Mouse (Mus musculus): ENCODE measurements around the gene Ripk3. TPM values are rescaled to one million over a fixed set of nuclear protein-coding genes. Genes with fewer than 3 reads are reported as not detected.

The Ripk3 gene
- polyA plus RNA-seq, 1 experiment from 2014 or later, result 5.9 TPM

DNA sequence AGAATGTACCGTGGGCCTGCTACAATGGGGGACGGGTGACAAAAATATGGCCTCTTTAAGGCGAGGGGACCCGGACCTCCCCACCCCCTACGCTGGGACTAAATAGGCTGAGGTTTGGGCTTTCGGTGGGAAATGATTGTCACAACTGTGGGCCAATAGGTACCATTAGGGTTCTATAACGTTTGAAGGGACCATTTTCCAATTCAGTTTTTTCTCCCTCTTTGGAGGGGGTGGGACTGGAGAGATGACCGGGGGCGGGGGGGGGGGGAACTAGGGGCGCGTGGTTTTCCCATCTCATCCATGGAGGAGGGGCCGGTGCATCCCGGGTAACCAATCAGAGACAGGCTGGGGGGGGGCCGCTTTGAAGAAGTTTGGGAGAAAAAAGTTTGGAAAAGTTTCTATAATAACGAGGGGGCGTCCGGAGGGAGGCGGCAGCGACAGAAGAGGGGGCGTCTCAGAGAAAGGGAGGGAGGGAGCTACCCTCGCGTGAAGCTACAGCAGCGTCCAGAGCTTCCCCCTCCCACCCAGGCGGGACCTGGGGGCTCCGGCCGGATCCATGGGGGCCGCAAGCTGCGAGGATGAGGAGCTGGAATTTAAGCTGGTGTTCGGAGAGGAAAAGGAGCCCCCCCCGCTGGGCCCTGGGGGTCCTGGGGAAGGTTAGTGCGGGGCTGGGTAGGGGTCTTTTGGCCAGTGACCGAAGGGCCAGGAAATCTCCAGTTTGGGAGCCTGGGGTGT, 36.0 kb upstream of the Ripk3 start:
- no peaks in the 10 kb centered on the region for H3K9me3 ChIP-seq
- no peak for ATAC-seq (ENCODE audit: low FRiP score)
- no peaks in the 10 kb centered on the region for H3K36me3 ChIP-seq (replicated peaks)
- peak overlapping the region; percentile 92 for H3K27ac ChIP-seq
- H3K4me1 ChIP-seq, result peaks cover 43% of the 10 kb centered on the region
- peaks cover 30% of the 10 kb centered on the region for H3K27me3 ChIP-seq
- H3K9ac ChIP-seq, result peak overlapping the region; percentile 76
- peak overlapping the region; percentile 84 for H3K4me2 ChIP-seq
- peak overlapping the region; percentile 50 for H3K4me3 ChIP-seq (replicated peaks)
- WGBS, result under 1% methylated on average over 32 of the region's 32 CpGs

- ATAC-seq (ENCODE audit: low FRiP score), result 0 out of 2 replicates have a peak, but pooled peaks have one; percentile 12
- Histone ChIP-seq H3K4me1 (peaks cover 43% of the 10 kb centered on the region), H3K4me3 (replicated peaks) (peak overlapping the region; percentile 50), H3K27me3 (peaks cover 30% of the 10 kb centered on the region), H3K27ac (peak overlapping the region; percentile 92), H3K9me3 (no peaks in the 10 kb centered on the region), H3K36me3 (replicated peaks) (no peaks in the 10 kb centered on the region), H3K4me2 (peak overlapping the region; percentile 84), H3K9ac (peak overlapping the region; percentile 52)
- WGBS, result 1% methylated on average over 10 of the region's 10 CpGs
Measured at GRCm38 (mm10) chr14:55824001-55824480, 35.4 kb upstream of the Ripk3 start.

GRCm38 (mm10) chr14:55822991-55823762, 34.5 kb upstream of the Ripk3 start, which contains the start of gene Nfatc4:
TSS of gene Nfatc4 (plus strand) at chr14:55823144.
- peak within 1 kb of the TSS; percentile 92 for H3K27ac ChIP-seq
- peak; percentile 86 for ATAC-seq (ENCODE audit: low FRiP score)
- no peaks in the 10 kb centered on the region for H3K36me3 ChIP-seq (replicated peaks)
- peaks cover 30% of the 10 kb centered on the region for H3K27me3 ChIP-seq
- H3K4me1 ChIP-seq, result peaks cover 43% of the 10 kb centered on the region
- no peaks in the 10 kb centered on the region for H3K9me3 ChIP-seq
- H3K4me3 ChIP-seq (replicated peaks), result peak within 1 kb of the TSS; percentile 50
- peak within 1 kb of the TSS; percentile 52 for H3K9ac ChIP-seq
- H3K4me2 ChIP-seq, result peak within 1 kb of the TSS; percentile 84
- under 1% methylated on average over 39 of the region's 46 CpGs for WGBS

DNA sequence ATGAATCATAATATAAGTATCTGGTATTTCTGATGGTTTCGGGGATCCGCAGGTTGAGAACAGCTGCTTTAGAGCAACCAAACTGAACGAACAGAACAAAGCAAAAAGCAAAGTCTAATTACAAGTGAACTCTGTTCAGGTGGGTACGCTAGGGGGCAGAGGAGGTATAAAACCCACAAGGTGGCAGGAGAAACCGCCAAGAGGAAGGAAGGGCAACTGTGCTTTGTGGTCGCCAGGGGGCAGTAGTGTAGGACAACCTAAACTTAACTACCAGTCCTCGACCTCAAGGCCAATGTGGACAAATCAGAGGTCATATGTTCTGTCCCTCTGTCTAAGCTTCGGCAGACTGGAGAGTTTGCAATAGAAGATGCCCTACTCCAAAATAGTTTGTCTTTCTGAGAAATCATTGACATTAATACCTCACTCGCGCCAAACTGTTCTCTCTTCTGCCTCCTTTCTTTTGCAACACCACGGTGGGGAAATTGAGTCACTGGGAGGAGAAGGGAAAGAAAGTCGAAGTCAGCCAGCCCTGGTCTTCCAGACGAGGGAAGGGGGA, 33.8 kb upstream of the Ripk3 start:
- Histone ChIP-seq H3K27ac (peak overlapping the region; percentile 92), H3K27me3 (peaks cover 26% of the 10 kb centered on the region), H3K4me2 (peak overlapping the region; percentile 84), H3K9ac (no peak overlapping the region), H3K9me3 (no peaks in the 10 kb centered on the region), H3K36me3 (replicated peaks) (no peaks in the 10 kb centered on the region), H3K4me3 (replicated peaks) (peak overlapping the region; percentile 50), H3K4me1 (peaks cover 43% of the 10 kb centered on the region)
- ATAC-seq (ENCODE audit: low FRiP score), result peak; percentile 33
- 3% methylated on average over 13 of the region's 13 CpGs for WGBS

DNA sequence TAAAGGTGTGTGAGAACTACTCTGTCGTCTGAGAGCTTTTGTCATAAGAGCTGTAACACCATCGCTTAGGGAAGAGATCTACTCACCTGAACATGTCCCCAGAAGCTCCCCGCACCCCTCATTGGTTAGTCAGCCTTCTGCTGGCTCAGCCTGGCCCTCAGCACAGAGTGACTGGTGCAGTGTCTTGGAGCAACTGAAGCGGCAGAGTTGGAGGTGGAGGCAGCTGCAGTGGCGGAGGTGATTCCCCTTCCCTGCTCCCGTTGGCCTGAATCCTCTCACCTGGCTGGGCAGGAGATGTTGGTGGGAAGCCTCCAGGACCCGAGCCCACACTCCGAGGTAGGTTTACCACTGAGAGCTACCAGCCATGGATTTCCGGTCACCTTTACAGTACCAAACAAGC, 31.9 kb upstream of the Ripk3 start:
- Histone ChIP-seq H3K27ac (no peak overlapping the region), H3K4me2 (no peak overlapping the region), H3K4me3 (replicated peaks) (no peak overlapping the region), H3K27me3 (peaks cover 10% of the 10 kb centered on the region), H3K9ac (no peak overlapping the region), H3K4me1 (peaks cover 31% of the 10 kb centered on the region), H3K36me3 (replicated peaks) (no peaks in the 10 kb centered on the region), H3K9me3 (no peaks in the 10 kb centered on the region)
- WGBS, result 81% methylated on average over 9 of the region's 9 CpGs
- ATAC-seq (ENCODE audit: low FRiP score), result no peak

GRCm38 (mm10) chr14:55819845-55820405, 31.3 kb upstream of the Ripk3 start:
- Histone ChIP-seq H3K9ac (no peak overlapping the region), H3K4me2 (no peak overlapping the region), H3K4me3 (replicated peaks) (no peak overlapping the region), H3K9me3 (no peaks in the 10 kb centered on the region), H3K27ac (no peak overlapping the region), H3K27me3 (peaks cover 4% of the 10 kb centered on the region; the same call in 1 of the 2 replicates), H3K4me1 (peaks cover 27% of the 10 kb centered on the region), H3K36me3 (replicated peaks) (no peaks in the 10 kb centered on the region)
- ATAC-seq (ENCODE audit: low FRiP score), result no peak
- 82% methylated on average over 7 of the region's 7 CpGs for WGBS

- peak; percentile 64 for ATAC-seq (ENCODE audit: low FRiP score)
- Histone ChIP-seq H3K27ac (no peak overlapping the region), H3K9me3 (no peaks in the 10 kb centered on the region), H3K9ac (peak overlapping the region; percentile 47), H3K4me3 (replicated peaks) (peak overlapping the region; percentile 52), H3K36me3 (replicated peaks) (no peaks in the 10 kb centered on the region), H3K27me3 (peaks cover 3% of the 10 kb centered on the region; the same call in 1 of the 2 replicates), H3K4me1 (peaks cover 5% of the 10 kb centered on the region; the same call in 1 of the 2 replicates), H3K4me2 (peak overlapping the region; percentile 63)
- 24% methylated on average over 17 of the region's 17 CpGs for WGBS
Measured at GRCm38 (mm10) chr14:55815310-55815751, 26.7 kb upstream of the Ripk3 start.

DNA sequence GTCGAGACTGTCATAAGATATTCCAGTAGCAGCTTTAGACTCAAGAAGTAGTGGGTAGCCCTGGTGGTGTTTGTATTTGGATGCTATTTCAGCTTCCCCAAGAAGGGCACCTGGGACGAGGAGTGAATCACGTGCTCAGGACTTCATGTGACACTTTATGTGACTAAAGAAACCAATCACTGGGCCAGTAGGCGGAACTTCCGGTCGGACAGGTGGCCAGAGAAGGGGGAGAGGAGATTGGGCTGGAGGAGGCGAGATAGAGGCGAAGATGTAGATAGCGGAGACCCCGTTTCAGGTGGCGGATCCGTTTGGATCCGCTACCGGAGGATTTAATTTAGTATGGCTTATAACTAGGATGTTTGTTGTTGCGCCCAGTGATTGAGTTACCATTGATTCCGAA, 26.2 kb upstream of the Ripk3 start:
- WGBS, result 27% methylated on average over 16 of the region's 16 CpGs
- Histone ChIP-seq H3K4me3 (replicated peaks) (peak overlapping the region; percentile 52), H3K36me3 (replicated peaks) (no peaks in the 10 kb centered on the region), H3K9ac (peak overlapping the region; percentile 47), H3K27me3 (peaks cover 3% of the 10 kb centered on the region; the same call in 1 of the 2 replicates), H3K4me1 (peaks cover 5% of the 10 kb centered on the region; the same call in 1 of the 2 replicates), H3K4me2 (peak overlapping the region; percentile 63), H3K27ac (no peak overlapping the region), H3K9me3 (no peaks in the 10 kb centered on the region)
- peak; percentile 84 for ATAC-seq (ENCODE audit: low FRiP score)

- H3K27me3 ChIP-seq, result peaks cover 2% of the 10 kb centered on the region
- H3K4me1 ChIP-seq, result no peaks in the 10 kb centered on the region
- no peak overlapping the region for H3K4me3 ChIP-seq (replicated peaks)
- H3K36me3 ChIP-seq (replicated peaks), result no peaks in the 10 kb centered on the region
- H3K27ac ChIP-seq, result no peak overlapping the region
- no peak overlapping the region for H3K9ac ChIP-seq
- no peaks in the 10 kb centered on the region for H3K9me3 ChIP-seq
- no peak for ATAC-seq (ENCODE audit: low FRiP score)
- 90% methylated on average over 15 of the region's 15 CpGs for WGBS
- H3K4me2 ChIP-seq, result no peak overlapping the region
Measured at GRCm38 (mm10) chr14:55795380-55796163, 6.9 kb upstream of the Ripk3 start.

- Histone ChIP-seq H3K36me3 (replicated peaks) (no peaks in the 10 kb centered on the region), H3K27ac (no peak overlapping the region), H3K4me2 (no peak overlapping the region), H3K27me3 (peaks cover 18% of the 10 kb centered on the region), H3K4me1 (no peaks in the 10 kb centered on the region), H3K4me3 (replicated peaks) (no peak overlapping the region), H3K9me3 (no peaks in the 10 kb centered on the region), H3K9ac (no peak overlapping the region)
- no peak for ATAC-seq (ENCODE audit: low FRiP score)
- WGBS, result 72% methylated on average over 2 of the region's 2 CpGs
Measured at GRCm38 (mm10) chr14:55793946-55794345, 5.3 kb upstream of the Ripk3 start.

DNA sequence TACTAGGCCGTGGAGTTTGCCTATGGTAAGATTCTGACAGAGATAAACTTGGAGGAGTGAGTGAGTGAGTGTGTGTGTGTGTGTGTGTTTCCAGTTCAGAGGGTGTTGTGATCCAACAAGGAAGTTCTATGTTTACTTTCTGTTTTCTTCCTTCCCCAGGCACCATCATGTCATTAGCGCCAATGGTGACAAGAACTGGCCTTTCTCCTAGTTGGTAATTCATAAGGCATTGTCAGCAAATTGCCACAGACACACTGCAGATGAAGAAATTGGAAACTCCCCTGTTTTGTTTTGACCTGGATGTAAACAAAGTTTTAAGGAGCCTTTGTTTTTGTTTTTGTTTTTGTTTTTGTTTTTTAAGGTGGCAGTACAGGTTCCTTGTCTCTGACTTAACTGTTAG, 4.8 kb upstream of the Ripk3 start:
- Histone ChIP-seq H3K4me1 (peaks cover 1% of the 10 kb centered on the region), H3K4me2 (no peak overlapping the region), H3K27ac (no peak overlapping the region), H3K9me3 (no peaks in the 10 kb centered on the region), H3K27me3 (peaks cover 22% of the 10 kb centered on the region), H3K36me3 (replicated peaks) (no peaks in the 10 kb centered on the region), H3K9ac (no peak overlapping the region), H3K4me3 (replicated peaks) (no peak overlapping the region)
- no peak for ATAC-seq (ENCODE audit: low FRiP score)
- WGBS, result 74% methylated on average over 2 of the region's 2 CpGs

Measured in forebrain, embryonic 12.5 days (tissue).